ENCODE assay signal across 8 mouse cellular contexts in genomic region chr9:74953265-74953958, GRCm38 (mm10). TPM values are rescaled to one million over a fixed set of nuclear protein-coding genes. Genes with fewer than 3 reads are reported as not detected.
DNase-seq lines count a peak whose midpoint lies in the region; ATAC-seq lines count a peak whose summit lies in the region.

No protein-coding gene starts in this region.

- H3K4me2 ChIP-seq in embryonic facial prominence, embryonic 12.5 days (replicated peaks), result peak overlapping the region; percentile 90
- peak overlapping the region; percentile 82 for H3K4me2 ChIP-seq in neural tube, embryonic 15.5 days

- ATAC-seq in embryonic facial prominence, embryonic 12.5 days (ENCODE audit: insufficient number of reproducible peaks, insufficient read depth, low FRiP score, low TSS enrichment), result peak; percentile 68
- peak; percentile 71 for ATAC-seq in neural tube, embryonic 15.5 days (ENCODE audit: low FRiP score)

- H3K36me3 ChIP-seq in embryonic facial prominence, embryonic 12.5 days, result peaks cover 3% of the 10 kb centered on the region; the same call in 1 of the 2 replicates
- peaks cover 6% of the 10 kb centered on the region for H3K36me3 ChIP-seq in neural tube, embryonic 15.5 days

- peak; percentile 82 to 84 for DNase-seq in B cell, adult 2 months
- peak; percentile 85 to 94 for DNase-seq in adrenal gland, adult (ENCODE audit: inconsistent age in 2 of 2, low spot score in 1 of 2)
- peak; percentile 69 for DNase-seq in heart, adult 9 months (ENCODE audit: low spot score in 2 of 2)
- peak; percentile 78 for DNase-seq in kidney, adult 9 months
- peak; percentile 79 to 85 for DNase-seq in lung, adult 18-20 months
- peak; percentile 80 for DNase-seq in thymus, postnatal 0 days (ENCODE audit: low spot score)

- WGBS in embryonic facial prominence, embryonic 12.5 days, result 7% methylated on average over 30 of the region's 31 CpGs
- 4% methylated on average over 31 of the region's 31 CpGs for WGBS in neural tube, embryonic 15.5 days

- H3K27ac ChIP-seq in embryonic facial prominence, embryonic 12.5 days, result peak overlapping the region; percentile 94
- peak overlapping the region; percentile 92 for H3K27ac ChIP-seq in neural tube, embryonic 15.5 days (replicated peaks)

- H3K4me3 ChIP-seq in embryonic facial prominence, embryonic 12.5 days, result peak overlapping the region; percentile 90
- peak overlapping the region; percentile 65 for H3K4me3 ChIP-seq in neural tube, embryonic 15.5 days (replicated peaks)

- H3K9me3 ChIP-seq in embryonic facial prominence, embryonic 12.5 days, result no peaks in the 10 kb centered on the region
- H3K9me3 ChIP-seq in neural tube, embryonic 15.5 days (replicated peaks), result no peaks in the 10 kb centered on the region

- H3K4me1 ChIP-seq in embryonic facial prominence, embryonic 12.5 days, result peaks cover 5% of the 10 kb centered on the region
- peaks cover 18% of the 10 kb centered on the region for H3K4me1 ChIP-seq in neural tube, embryonic 15.5 days

- no peaks in the 10 kb centered on the region for H3K27me3 ChIP-seq in embryonic facial prominence, embryonic 12.5 days
- no peaks in the 10 kb centered on the region for H3K27me3 ChIP-seq in neural tube, embryonic 15.5 days (replicated peaks)

- H3K9ac ChIP-seq in embryonic facial prominence, embryonic 12.5 days, result peak overlapping the region; percentile 87
- H3K9ac ChIP-seq in neural tube, embryonic 15.5 days (replicated peaks), result peak overlapping the region; percentile 80

RNA-seq across cellular contexts. Expression of gene Fam214a, which starts 0.7 kb away (rescaled TPM):
- 13.4 and 14.0 TPM in 2 replicates for polyA plus RNA-seq in embryonic facial prominence, embryonic 12.5 days (2016; fragmentation: Nextera tagmentation; extraction: Ambion mirVana)
- 17.3 and 19.2 TPM in 2 replicates for polyA plus RNA-seq in neural tube, embryonic 15.5 days (2015; fragmentation: Nextera tagmentation; extraction: Ambion mirVana)
- 15.3 and 17.4 TPM in 2 replicates for polyA plus RNA-seq in thymus, postnatal 0 days (2015; fragmentation: Nextera tagmentation; extraction: Ambion mirVana)

Comparison
In these comparisons a context has a peak if more than half of its experiments do, and no peak if none do; other contexts are left out.
1. Peak in every context shown above with its lines: DNase-seq, ATAC-seq, H3K4me3 ChIP-seq and H3K27ac ChIP-seq.